Mouse (Mus musculus): ENCODE results near the gene Dcst1. TPM values are rescaled to one million over a fixed set of nuclear protein-coding genes. Genes with fewer than 3 reads are reported as not detected.

Dcst1 gene
- polyA plus RNA-seq, 3 experiments from 2014 or later: 0.40 to 0.88 (median 0.71) TPM

- no peak for ATAC-seq
These were observed 23.3 kb upstream of the Dcst1 start for GRCm38 (mm10) chr3:89388134-89388881.

- ATAC-seq: no peak
These were observed 22.6 kb upstream of the Dcst1 start for GRCm38 (mm10) chr3:89387632-89388031.

DNA sequence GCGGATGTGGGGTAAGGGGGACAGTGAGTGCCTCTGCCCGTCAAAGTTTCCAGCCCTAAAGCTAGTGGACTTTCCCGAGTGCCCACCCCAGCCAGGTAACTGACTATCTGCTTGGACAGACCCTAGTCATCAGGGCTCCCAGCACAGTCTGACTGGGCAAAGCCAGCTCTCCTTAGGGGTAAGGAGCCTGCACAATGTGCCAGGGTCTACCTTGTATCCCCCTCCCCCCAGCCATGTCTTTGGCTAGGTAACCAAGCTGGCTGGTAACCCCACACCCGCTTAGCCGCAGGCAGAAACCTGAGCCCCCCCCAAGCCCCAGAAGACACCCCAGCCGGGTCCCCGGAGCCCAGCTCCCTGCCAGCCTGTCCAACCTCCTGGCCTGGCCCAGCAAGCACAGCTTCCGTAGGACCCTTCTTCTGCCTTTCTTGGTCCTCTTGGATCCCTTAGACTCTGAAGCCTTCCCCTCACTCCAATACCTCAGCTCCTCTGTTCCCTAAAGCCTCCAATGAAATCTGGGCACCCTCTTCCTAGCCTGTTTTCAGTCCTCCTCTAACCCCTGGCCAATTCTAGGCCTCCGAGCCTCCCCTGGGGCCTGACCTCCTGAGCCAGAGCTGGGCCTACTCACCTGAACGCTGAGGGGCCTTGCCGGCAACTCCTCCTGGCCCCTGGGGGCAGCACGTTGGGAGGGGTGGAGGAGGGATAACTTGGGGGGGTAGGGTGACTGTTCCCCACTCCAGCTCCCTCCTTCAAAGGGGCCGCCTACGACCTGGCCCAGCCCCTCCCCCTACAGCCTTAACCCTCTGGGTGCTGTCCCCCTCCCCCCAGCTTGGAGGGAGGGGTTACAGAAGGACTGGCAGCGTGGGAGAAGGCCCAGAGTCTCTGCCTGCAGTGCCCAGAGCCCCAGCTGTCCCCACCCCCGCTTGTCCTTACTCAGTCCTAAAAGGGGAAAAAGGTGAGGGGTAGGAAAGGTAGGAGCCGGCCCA, 21.7 kb upstream of the Dcst1 start:
- no peak for ATAC-seq

- ATAC-seq: no peak
These were observed 20.4 kb upstream of the Dcst1 start for GRCm38 (mm10) chr3:89385451-89385850.

GRCm38 (mm10) chr3:89384331-89385076, 19.5 kb upstream of the Dcst1 start:
- no peak for ATAC-seq

DNA sequence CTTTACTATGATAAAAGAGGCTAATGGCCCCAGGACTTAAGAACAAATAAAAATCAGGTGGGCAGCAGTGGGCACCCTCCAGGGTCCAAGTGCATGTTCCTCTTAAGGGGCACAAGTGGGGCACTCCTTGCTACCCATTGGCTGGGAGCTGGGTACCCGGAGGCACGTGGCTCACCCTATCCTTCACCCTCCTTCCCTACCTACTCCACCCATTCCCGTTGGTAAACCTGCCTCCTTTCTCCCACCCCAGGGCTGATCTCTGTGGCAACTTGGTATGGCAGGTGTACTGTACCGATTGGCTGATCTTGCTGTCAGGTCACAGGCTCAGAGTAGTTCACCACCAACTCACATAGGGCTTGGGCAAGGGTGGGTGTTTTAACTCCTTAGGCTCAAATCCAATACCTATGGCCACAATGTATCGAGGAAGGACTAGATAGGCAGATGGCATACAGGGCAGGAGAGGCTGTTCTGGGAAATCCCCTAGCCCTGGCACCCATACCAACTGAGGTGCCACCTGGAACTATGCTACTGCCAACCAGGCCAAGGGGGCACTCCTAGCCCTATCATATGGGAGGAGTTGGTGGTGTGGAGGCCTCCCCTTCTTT, 18.7 kb upstream of the Dcst1 start:
- ATAC-seq: no peak

DNA sequence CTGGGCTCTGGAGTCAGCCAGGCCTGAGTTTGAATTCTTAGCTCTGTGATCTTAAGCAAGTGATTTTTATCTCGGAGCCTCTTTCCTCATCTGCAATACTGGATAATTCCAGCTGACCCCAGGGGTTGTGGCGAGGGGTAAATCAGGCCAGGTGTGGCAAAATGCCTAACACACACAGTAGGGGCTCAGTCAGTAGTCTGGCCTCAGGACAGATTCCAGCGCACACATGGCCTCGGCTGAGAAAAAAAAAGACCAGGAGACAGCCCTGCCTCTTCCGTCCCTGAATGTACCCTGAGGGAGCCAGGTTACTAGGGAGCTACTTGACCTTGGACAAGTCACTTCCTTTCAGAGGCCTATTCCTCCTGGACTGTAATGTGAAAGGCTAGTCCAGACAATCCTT, 17.9 kb upstream of the Dcst1 start:
- ATAC-seq: no peak

GRCm38 (mm10) chr3:89382033-89382882, 17.2 kb upstream of the Dcst1 start:
- ATAC-seq: peak; percentile 57

DNA sequence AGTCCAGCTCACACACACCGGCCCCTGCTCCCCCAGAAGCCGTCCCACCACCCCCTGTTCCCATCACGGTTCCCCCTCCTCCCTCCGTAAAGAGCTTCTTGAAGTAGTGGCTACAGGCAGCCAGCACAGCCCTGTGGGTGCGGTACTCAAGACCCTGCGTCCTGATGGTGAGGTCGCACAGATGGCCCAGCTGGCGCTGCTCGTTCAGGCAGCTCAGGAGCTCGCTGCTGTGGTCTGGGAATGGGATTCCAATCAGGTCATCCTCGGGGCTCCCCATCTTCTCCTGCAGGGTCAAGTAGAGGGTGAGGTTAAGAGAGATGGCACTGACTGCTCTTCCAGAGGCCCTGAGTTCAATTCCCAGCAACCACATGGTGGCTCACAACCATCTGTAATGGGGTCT, 16.2 kb upstream of the Dcst1 start:
- ATAC-seq: no peak

GRCm38 (mm10) chr3:89380711-89381110, 15.7 kb upstream of the Dcst1 start:
- ATAC-seq: no peak

DNA sequence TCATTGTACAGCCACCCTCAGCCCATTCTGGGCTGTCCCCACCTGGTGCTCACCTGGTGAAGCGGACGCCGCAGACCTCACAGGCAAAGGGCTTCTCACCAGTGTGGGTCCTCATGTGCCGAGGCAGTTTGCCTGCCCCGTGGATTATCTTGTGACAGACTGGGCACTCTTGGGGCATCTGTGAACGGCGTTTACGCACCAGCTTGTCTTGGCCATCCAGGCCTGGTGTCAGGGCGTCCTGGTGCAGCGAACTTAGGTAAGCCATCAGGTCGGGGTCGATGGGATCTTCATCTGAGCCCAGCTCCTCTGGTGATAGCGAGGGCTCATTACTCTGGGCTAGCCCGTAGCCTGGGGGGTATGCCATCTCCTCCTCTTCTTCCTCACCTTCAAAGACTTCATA, 15.2 kb upstream of the Dcst1 start:
- no peak for ATAC-seq

- ATAC-seq: no peak
These were observed 14.5 kb upstream of the Dcst1 start for GRCm38 (mm10) chr3:89379388-89380131.

DNA sequence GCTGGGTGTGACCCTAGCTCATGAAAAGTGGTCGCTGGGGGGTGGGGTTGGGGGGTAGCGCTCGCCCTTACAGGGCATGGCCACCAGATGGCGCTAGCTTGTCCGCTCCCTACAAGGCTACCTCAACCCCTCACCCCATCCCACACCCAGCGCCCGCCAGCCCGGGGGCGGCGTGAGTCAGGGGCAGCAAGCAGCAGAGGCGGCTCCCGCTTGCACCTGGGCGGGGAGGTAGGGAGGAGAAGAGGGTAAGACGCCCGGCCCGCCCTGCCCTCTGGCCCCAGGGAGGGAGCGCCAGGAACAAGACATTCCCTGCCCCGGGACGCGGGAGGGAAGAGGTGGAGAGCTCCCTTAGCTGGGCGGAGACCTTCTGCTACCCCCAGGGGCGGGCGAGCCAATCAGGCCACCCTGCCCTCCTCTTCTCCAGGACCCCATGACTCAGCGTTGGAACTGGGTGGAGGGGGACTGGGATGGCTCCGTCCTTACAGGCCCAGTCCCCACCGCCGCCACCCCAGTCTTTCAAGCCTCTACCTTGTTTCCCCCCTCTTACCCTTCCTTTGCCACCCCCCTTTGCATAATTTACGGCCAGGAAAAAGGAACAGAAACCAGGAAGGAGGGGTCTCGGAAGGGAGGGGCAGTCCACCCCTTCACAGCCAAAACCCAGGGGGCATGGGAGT, 13.5 kb upstream of the Dcst1 start:
- peak; percentile 36 for ATAC-seq

DNA sequence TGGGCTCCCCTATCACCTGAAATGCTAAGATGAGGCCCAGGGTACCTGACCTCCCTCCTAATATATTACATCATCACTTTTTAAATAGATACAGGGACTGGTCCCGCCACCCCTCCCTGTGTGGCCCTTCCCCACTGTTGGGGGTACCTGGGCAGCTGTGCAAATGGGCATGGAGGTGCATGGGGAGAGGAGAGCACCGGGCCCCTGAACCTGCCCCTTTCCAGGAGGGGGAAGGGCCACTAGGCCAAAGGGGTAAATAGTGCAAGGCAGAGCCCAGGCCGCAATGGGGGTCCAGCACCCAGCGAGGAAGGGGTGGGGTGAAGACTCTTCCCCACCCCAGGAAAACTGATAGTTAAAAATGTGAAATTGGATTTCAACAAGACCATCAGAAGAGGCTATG, 12.8 kb upstream of the Dcst1 start:
- ATAC-seq: no peak

GRCm38 (mm10) chr3:89373581-89374231, 8.7 kb upstream of the Dcst1 start:
- no peak for ATAC-seq

- ATAC-seq: no peak
These were observed 2.3 kb upstream of the Dcst1 start for GRCm38 (mm10) chr3:89367338-89367737.

GRCm38 (mm10) chr3:89365486-89366414, 697 bp upstream of the Dcst1 start:
- no peak for ATAC-seq

GRCm38 (mm10) chr3:89364631-89365030, 422 bp downstream of the Dcst1 start:
- ATAC-seq: no peak
